Mouse (Mus musculus): ENCODE data around the gene Hist1h1d.
A peak's percentile ranks its signal among the peaks of the same experiment; 100 is the strongest.
"Not testable (repeated sequence)": the region's sequence is repeated elsewhere in the genome, so short reads cannot be mapped to it uniquely, and the experiment has no call there.

Hist1h1d gene

DNA sequence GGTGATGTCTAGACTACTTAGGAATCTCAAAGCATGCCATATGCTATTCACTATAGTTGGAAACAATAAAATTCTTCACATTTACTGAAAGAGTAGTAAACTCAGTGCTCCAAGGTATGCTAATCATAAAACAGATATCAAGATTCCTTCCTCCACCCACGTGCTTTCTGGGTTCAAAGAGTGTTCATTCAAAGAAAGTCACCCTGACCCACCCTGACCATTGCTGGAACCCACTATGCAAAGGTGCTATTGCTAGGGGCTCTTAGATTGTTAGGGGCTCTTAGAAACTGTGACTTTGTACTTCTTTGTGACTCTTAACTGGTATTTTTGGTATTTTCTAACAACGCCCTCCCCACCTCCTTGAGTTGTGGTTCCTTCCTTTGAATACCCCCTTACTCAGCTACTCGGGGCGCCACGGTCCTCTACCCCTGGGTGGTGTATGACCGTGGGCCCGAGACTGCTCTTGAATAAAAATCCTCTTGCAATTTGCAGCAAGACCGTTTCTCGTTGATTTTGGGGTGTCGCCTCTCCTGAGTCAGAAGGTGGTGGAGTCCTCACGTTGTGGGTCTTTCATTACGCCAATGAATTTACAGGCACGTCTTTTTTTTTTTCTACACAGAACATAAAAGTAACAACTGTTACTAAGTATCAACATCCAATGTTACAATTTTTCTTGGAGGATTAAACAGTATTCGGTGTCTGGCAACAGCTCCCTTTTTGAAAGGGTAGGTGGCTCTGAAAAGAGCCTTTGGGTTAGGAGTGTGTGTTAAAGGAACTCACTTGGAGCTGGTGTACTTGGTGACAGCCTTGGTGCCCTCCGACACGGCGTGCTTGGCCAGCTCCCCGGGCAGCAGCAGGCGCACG lies 20.2 kb downstream of the Hist1h1d start:
- DNase-seq (ENCODE audit: low spot score) = not testable (repeated sequence)

DNA sequence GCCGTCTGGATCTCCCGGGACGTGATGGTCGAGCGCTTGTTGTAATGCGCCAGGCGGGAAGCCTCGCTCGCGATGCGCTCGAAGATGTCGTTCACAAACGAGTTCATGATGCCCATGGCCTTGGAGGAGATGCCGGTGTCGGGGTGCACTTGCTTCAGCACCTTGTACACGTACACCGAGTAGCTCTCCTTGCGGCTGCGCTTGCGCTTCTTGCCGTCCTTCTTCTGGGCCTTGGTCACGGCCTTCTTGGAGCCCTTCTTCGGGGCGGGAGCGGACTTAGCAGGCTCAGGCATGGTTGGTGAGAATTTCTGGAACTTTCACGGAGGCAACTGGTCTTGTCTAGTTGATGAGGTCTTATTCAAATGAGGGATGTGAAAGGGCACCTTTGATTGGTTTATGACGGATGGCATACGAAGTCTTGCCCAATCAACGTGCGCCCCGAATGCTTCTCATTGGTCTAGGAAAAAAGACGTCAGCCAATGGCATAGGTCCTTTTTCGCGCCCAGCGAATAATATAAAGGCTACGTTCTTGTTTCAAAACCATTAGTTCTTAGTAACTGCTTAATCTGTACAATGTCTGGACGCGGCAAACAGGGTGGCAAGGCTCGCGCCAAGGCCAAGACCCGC lies 20.9 kb downstream of the Hist1h1d start, which contains the start of the genes Hist1h2bf and Hist1h2ad:
Gene Hist1h2bf, minus strand, starts transcription at position 299 of the 627 bp plus-strand sequence.
Gene Hist1h2ad, plus strand, starts transcription at position 484 of the 627 bp plus-strand sequence.
- DNase-seq (ENCODE audit: low spot score) = peak; percentile 64

DNA sequence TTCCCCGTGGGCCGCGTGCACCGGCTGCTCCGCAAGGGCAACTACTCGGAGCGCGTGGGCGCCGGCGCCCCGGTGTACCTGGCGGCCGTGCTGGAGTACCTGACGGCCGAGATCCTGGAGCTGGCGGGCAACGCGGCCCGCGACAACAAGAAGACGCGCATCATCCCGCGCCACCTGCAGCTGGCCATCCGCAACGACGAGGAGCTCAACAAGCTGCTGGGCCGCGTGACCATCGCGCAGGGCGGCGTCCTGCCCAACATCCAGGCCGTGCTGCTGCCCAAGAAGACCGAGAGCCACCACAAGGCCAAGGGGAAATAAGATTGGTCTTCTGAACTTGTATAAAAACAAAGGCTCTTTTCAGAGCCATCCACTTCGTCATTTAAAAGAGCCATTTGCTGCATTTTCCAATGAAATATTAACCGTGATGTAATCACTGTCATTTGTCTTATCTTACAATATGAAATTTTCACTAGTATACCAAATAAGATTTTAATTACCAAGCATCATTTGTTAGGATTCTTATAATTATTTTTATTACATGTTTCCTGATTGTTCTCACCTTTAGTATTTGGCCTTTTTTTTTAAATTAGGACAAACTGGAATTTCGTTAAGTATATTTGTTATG lies 21.6 kb downstream of the Hist1h1d start:
- not testable (repeated sequence) for DNase-seq (ENCODE audit: low spot score)

DNA sequence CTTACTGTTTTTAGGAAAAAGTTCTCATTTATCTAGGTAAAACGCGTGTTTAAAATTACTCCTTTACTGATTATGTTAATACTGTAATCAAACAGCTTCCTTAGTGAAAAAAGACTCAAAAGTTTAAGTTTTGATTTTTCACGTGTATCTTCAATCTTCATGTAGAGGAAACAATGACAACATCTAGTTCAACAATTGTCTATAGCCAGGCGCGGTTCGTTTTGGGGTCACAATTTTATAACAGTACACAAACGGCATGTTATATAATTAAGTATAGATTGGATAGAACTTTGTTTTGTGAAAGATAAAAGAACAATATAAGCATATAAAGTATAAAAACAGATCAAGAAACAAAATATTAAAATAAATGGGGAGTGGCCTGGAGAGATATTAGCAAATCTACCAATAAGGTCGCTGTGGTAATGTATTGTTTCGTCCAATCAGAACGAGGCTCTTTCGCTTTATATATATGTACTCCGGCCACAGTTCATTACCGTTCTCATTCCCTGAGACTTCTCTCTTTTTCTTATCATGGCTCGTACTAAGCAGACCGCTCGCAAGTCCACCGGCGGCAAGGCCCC lies 22.3 kb downstream of the Hist1h1d start, which contains the start of gene Hist1h3d:
Gene Hist1h3d, plus strand, starts transcription at position 493 of the 581 bp plus-strand sequence.
- no peak for DNase-seq (ENCODE audit: low spot score)

- DNase-seq (ENCODE audit: low spot score) = not testable (repeated sequence)
These were observed 22.8 kb downstream of the Hist1h1d start for GRCm38 (mm10) chr13:23575864-23576313.

- DNase-seq (ENCODE audit: low spot score) = no peak
These were observed 23.4 kb downstream of the Hist1h1d start for GRCm38 (mm10) chr13:23576351-23576881.

GRCm38 (mm10) chr13:23576906-23577639 lies 24.0 kb downstream of the Hist1h1d start:
- DNase-seq (ENCODE audit: low spot score) = no peak

DNA sequence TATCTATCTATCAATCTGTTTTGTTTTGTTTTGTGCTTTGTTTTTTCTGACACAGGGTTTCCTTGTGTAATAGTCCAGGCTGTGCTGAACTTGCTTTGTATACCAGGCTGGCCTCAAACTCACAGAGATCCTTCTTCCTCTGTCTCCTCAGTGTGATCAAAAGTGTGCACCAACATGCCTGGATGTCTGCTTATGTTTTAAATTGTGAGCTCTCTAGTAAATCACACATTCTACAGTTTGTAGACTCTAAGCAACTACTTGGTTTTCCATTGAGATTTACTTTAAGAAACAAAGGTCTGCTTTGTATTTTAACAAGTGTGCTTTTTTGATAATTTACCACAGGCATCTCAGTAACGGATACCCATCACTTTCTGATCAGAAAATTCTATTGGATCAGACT lies 24.8 kb downstream of the Hist1h1d start:
- no peak for DNase-seq (ENCODE audit: low spot score)

DNA sequence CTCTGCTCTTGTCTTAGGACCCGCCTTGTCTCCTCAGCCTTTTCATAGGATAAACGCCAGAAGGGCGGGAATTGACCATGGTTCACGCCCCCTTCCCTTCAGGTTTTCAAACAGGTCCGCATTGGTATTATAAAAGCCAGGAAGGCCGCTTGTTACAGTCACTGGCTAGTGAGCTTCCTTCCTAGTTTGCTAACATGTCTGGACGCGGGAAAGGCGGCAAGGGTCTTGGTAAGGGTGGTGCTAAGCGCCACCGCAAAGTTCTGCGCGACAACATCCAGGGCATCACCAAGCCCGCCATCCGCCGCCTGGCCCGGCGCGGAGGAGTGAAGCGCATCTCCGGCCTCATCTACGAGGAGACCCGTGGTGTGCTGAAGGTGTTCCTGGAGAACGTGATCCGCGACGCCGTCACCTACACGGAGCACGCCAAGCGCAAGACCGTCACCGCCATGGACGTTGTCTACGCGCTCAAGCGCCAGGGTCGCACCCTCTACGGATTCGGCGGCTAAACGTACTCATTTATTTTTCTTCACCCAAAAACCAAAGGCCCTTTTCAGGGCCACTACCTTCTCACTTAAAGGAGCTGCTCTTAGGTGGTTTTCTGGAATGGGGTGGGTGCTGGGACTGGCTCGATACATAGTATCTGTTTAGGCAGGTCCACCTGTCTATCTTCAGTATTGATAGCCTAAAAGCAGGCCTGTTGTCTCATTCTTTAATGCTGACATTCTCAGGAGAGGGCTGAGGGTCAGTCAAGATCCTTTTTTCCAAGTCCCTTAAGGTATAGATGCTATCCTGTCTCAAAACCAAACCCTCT lies 28.6 kb downstream of the Hist1h1d start, which contains the start of gene Hist1h4d:
Gene Hist1h4d, plus strand, starts transcription at position 191 of the 811 bp plus-strand sequence.
- DNase-seq (ENCODE audit: low spot score) = peak; percentile 97

GRCm38 (mm10) chr13:23582219-23583056 lies 29.4 kb downstream of the Hist1h1d start:
- no peak for DNase-seq (ENCODE audit: low spot score)

GRCm38 (mm10) chr13:23583387-23584068 lies 30.5 kb downstream of the Hist1h1d start:
- no peak for DNase-seq (ENCODE audit: low spot score)

DNA sequence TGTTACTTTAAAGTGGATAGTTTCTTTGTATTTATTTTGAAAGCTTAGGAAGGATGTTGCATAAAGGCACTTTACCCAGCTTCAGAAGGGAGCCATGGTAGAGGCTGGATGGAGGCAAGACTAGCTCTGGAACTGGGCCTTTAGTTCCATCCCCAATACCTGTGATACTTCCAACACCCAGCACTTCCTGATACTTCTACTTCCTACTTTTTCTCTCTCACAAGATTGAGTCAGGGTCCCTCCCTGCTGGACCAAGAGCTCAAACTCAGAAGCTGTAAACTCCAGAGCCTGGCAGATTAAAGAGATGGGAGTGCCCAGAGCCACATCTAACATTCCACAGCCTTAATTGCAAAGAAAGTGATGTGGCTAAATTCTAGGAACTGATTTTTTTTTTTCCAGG lies 31.3 kb downstream of the Hist1h1d start:
- no peak for DNase-seq (ENCODE audit: low spot score)

- DNase-seq (ENCODE audit: low spot score) = no peak
These were observed 32.0 kb downstream of the Hist1h1d start for GRCm38 (mm10) chr13:23585029-23585441.

GRCm38 (mm10) chr13:23585442-23586098 lies 32.5 kb downstream of the Hist1h1d start:
- peak; percentile 55 for DNase-seq (ENCODE audit: low spot score)

DNA sequence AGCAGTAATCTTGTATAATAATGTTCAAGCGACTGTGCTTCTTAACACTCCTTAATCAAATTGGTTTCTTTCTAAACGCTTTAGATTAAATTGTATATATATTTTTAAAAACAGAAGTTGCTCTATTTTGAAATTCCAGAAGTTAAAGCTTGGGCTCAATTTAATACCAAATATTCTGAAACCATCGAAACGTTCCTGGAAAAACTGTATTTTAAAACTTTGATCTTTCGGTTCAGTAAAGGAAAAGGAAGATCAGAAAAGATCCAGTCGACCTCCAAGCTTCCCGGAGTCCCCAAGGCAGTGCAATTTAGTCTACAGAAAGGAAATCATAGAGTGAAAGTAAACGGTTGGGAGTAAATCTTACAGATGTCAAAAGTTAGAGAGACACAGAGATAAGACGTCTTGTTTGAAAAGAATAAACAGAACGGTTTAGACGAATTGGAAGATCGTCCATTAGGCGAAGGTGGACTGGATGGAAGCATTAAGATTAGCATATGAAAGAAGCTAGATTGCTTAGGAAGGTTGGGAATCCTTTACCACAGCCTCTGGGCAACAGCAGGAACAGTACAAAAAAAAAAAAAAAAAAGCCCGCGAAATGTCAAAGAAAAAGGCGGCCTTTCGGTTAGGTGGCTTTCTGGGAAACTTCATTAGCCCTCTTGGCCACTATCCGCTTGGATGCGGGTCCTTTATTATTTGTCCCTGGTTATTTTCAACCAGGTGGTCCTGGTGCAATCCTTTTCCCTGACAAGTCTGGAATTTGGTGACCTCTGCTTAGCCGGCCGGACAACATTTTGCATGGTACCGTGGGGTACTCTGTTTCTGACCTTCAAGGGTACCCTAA lies 33.3 kb downstream of the Hist1h1d start:
- DNase-seq (ENCODE audit: low spot score) = no peak

DNA sequence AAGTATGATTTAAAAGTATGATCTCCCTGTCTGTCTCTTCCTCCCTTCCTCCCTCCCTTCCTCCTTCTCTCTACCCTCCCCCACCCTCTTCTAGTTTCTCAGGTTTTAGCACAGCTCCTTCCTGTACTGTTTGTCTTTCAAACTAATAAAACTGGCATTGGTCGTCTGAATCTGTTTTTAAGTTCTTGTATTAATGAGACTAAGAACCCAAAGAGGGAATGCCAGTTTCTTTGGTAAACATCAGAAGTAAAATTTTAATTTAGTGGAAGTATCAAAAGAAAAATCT lies 33.8 kb downstream of the Hist1h1d start:
- DNase-seq (ENCODE audit: low spot score) = no peak

DNA sequence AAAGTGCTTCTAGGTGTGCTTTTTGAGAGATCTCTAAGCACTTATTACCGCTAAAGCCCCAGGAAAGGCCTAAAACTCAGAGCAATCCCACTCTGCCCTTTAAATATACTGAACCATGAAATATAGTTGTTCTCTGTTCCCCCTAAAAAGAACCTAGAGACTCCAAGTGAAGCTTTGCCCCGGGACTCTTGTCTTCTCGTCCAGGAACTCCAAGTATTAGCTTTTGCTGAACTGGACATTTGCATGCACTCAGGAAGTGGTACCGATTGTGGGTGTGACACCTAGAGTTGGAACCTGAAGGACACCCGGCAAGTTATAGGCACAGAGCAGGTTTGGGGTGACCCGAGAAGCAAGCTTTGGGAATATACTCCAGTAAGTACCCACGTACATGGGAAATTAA lies 38.1 kb downstream of the Hist1h1d start:
- no peak for DNase-seq (ENCODE audit: low spot score)
